Mouse (Mus musculus): ENCODE measurements at regions not wholly inside any gene's neighbourhood (a gene's known extent, or its start where the extent isn't known, plus 50 kb on each side); places are given as distances from the start of the nearest gene placed in this dataset.

- TF ChIP-seq HCFC1 (IDR thresholded peaks at IDR 0.05; ENCODE audit: borderline replicate concordance, insufficient read depth, low read length) (no peak), ZNF384 (IDR thresholded peaks at IDR 0.05; ENCODE audit: low read depth, low read length) (no peak), MAFK (IDR thresholded peaks at IDR 0.05; ENCODE audit: insufficient read depth, low read depth, low read length) (peak; percentile 67), CHD2 (IDR thresholded peaks at IDR 0.05; ENCODE audit: low read depth, low read length) (no peak), ZC3H11A (IDR thresholded peaks at IDR 0.05; ENCODE audit: borderline replicate concordance, low read depth, low read length) (no peak)
Measured at GRCm38 (mm10) chr12:77678040-77678439, 440.1 kb downstream of the Fut8 start.
